Mouse (Mus musculus): Measurements from ENCODE around the gene Mmab.

The Mmab gene

DNA sequence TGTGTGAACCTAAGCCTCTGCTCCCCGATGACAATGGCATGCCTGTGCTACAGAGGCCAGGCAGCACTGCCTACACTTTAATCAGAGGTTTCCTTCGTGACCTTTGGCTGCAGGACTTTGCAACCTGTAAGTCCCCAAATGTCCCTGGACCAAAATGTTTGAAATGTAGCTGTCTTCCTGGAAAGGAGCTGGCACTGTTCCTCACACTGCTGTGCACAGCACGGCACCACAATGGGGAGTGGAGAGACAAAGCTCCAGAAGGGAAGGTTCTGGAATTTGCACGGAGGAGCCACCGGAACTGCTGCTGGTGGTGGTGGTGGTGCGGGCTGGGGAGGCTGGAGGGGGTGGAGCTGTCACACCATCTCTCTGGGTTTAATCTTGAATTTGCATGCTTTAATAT lies 17.1 kb downstream of the Mmab start:
- DNase-seq = no peak

GRCm38 (mm10) chr5:114423961-114424360 lies 19.9 kb downstream of the Mmab start:
- no peak for DNase-seq

DNA sequence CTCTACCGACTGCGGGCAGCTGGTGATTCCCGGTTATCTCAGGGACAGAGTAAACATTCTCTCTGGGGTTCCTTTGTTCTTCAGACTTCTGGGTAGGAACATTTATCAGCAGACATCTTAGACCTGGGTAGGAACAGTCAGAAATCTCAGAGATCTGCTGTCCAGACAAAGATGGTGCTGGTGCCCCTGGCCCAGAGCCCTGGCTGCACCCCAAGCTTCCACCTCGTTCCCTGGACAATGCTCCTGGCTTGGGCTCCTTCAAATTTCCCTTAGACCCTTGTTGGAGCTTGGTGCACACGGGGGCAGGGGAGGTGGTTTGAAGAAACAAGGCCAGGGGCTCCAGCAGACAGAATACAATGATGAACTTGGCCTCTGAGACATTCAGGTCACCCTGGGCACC lies 21.3 kb downstream of the Mmab start:
- no peak for DNase-seq

GRCm38 (mm10) chr5:114421561-114422298 lies 22.1 kb downstream of the Mmab start:
- DNase-seq = no peak

DNA sequence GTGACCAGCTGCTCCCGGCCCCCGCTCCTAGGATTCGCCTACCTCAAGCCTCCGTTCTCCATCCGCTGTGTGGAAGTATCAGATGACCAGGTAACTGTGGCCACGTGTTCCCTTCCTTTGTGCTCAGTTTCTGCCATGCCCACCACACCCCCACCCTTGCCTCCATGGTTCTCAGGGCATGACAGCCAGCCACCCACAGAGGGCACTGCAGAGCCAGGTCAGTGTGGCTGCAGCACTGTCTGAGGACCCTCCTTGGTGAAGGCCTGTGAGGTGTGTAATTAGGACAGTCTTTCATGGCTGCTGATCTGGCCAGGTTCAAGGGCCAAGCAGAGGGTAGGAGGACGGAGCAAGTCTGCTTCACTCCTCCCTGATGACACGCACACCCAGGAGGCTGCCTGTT lies 25.3 kb downstream of the Mmab start:
- no peak for DNase-seq

DNA sequence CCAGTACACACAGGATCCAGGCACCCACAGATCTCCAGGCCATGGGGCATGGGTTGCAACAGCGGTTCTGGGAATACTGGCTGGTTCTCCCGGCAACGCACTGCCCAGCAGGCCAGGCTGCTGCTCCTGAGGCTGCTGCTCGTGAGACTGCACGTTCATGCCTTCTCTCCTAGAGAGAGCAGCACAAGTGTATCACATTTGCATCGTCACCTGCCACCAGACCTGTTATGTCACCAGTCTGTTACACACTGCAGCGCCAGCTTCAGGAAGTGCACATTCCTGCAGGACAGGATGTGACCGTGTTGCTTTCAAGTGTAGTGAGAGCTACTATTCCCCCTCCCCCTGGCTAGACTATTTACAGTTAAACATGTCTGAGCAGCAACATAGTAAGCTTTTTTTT lies 27.0 kb downstream of the Mmab start:
- DNase-seq = no peak

GRCm38 (mm10) chr5:114415606-114416005 lies 28.3 kb downstream of the Mmab start:
- DNase-seq = no peak

DNA sequence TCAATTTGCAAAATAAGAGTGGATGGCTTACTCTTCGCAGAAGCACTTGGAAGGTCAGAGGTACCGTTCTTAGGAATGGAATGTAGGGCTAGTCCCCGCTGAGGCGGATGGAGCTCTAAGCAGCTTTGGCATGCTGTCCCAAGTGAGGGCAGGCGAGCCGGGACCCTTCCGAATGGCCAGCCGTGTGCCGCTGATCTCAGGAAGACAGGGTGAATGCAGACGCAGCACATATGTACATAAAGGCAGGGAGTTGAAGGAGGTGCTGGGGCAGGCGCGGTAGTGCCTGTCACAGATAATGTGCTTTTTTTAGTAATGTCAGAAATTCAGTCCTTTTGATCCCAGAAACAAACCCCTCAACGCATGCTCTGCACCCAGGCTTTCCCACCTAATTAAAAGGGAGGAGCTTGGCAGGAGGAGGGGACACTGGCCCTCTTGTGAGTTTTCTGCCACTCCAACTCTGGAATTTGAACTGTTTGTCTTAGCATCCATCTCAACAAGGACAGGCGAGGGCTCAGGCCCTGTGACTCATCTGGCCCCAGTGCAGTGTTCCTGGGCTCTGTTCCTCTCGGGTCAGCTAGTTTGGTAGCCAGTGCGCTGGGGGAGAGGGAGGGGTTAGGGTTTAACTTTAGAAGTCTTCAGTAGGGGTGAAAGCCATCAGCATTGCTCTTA lies 30.7 kb downstream of the Mmab start:
- DNase-seq = peak; percentile 68

DNA sequence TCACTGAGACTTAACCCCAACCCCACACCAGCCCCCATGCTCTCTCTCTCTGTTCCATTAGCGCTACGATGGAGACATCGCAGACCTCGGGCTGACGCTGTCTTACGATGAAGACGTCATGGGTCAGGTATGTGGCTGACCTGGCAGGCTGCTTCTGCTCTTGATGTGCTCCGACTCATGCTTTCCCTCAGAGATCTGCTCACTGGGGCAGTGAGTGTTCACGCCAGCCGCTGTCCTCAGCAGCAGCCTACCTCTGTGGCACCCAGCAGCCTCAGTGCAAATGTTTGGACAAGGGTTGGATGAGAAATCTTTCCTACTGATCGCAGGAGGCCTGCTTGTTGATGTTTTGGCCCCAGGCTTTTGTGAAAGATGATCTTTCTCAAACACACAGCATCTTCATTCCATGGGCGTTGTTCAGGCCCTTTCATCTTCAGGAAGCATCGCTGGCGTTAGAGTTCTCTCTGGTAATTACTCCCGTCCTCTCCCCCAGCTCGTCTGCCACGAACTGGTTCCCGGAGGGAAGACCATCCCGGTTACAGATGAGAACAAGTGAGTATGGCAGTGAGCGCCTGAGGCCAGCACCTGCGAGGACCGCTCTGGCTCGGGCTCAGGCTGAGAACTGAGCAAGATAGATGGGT lies 31.4 kb downstream of the Mmab start:
- DNase-seq = peak; percentile 32

DNA sequence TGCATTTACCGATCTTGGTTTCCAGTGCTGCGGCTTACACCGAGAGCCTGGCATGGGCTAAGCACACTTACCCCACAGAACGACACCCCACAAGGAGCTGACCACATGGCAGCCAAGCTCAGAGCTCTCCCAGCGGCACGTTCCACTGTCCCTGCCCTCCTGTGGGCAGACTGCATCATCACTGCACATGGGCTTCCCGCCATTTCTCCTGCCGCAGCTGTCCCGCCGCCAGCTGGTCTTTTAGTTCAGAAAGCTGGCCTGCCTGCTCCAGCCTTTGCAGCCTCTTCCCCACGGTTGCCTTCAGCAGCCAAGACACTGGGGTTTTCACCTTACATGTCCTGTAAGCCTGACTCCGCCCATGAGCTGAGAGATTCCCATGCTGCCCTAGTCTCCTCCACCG lies 33.4 kb downstream of the Mmab start:
- DNase-seq = peak; percentile 8

DNA sequence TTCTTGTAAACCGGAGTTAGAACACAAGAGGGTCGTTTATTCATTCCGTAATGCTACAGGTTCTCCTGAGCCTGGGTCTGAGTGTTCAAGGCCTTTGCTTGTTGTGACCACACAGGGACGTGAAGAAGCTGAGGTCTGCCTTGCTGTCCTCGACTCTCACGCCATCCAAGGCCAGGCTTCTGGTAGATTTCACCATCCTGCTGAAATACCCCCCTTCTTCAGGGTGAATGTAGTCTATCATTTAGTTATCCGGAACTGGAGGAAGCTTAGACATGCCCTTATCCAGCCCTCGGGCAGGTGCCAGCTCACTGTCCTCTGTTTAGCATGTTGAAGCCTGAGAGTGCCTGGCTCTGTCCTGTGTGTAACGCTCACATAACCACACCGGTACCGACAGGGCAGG lies 35.0 kb downstream of the Mmab start:
- DNase-seq = no peak

DNA sequence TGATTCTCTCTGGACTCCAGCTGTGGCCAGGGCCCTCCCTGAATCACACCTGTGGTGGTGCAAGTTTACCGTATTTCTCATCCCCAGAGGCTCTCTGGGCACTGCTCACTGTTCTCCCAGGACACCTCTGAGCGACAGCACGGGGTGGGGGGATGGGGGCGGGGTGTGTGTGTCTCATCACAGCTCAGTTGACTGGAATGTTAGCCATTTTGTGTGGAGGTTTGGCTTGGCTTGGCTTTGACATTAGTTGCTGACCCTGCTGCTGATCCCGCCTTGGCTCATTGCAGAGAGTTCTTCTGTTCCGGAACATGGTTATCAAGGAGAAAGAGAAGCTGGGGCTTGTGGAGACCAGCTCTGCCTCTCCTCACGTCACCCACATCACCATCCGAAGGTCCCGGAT lies 36.0 kb downstream of the Mmab start:
- peak; percentile 21 for DNase-seq

GRCm38 (mm10) chr5:114407269-114407668 lies 36.6 kb downstream of the Mmab start:
- DNase-seq = no peak

GRCm38 (mm10) chr5:114406592-114406991 lies 37.3 kb downstream of the Mmab start:
- no peak for DNase-seq

GRCm38 (mm10) chr5:114393169-114393568 lies 50.7 kb downstream of the Mmab start:
- DNase-seq = no peak

GRCm38 (mm10) chr5:114384448-114384847 lies 59.4 kb downstream of the Mmab start:
- no peak for DNase-seq

- DNase-seq = peak; percentile 66
Measured at GRCm38 (mm10) chr5:114383184-114383904, 60.5 kb downstream of the Mmab start.

Data from lung, postnatal 14 days (tissue).